Comparison of ENCODE assay signal across 1 mouse cellular context in the genomic region with DNA sequence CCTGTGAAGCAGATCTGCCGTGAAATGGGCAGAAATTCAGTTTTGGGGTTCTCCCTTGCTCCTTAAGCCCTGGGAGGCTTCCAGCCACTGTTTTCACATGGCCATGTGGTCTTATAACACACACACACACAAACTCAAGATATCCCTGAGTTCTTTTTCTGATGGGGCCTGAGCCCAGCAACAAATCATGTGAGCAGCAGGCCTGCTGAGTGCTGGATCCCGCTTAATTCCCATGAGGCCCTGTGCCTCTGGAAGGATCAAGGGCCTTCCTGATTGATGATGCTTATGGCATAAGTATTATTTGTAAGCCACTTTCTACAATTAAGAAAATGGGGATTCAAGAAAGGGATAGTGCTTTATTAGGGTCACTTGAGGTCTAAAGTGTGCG.
TF ChIP-seq lines count a peak whose summit lies in the region.

No protein-coding gene starts in this region.

TF ChIP-seq in CH12.LX, 34 proteins besides CTCF, POLR2A, EP300 and RAD21 (continued from another document):
- TF ChIP-seq JUN (IDR thresholded peaks at IDR 0.05; ENCODE audit: insufficient read depth, low read depth, low read length) (no peak), USF2 (conservative IDR thresholded peaks at IDR 0.05; ENCODE audit: low read depth, low read length) (no peak), TCF12 (IDR thresholded peaks at IDR 0.05; ENCODE audit: low read depth, low read length) (no peak), MAFK (IDR thresholded peaks at IDR 0.05; ENCODE audit: insufficient replicate concordance, low read length) (no peak), MAX (IDR thresholded peaks at IDR 0.05; ENCODE audit: low read length) (no peak), HCFC1 (IDR thresholded peaks at IDR 0.05; ENCODE audit: low read depth, low read length) (no peak), UBTF (IDR thresholded peaks at IDR 0.05; ENCODE audit: low read depth, low read length) (no peak)
TF ChIP-seq in CH12.LX: peak in this region for 0.
